Mouse (Mus musculus) megakaryocyte-erythroid progenitor cell, adult 5-6 weeks (primary cell): ENCODE measurements at regions not wholly inside any gene's neighbourhood (a gene's known extent, or its start where the extent isn't known, plus 50 kb on each side); places are given as distances from the start of the nearest gene placed in this dataset.

Source experiments
- ATAC-seq: replicated peaks from 2 replicates; pipeline ENCODE4 v1.8.0; 2016; ENCODE audit warnings: mild to moderate bottlenecking, inconsistent platforms; ENCODE audit not compliant: severe bottlenecking, poor library complexity, low FRiP score, low TSS enrichment

DNA sequence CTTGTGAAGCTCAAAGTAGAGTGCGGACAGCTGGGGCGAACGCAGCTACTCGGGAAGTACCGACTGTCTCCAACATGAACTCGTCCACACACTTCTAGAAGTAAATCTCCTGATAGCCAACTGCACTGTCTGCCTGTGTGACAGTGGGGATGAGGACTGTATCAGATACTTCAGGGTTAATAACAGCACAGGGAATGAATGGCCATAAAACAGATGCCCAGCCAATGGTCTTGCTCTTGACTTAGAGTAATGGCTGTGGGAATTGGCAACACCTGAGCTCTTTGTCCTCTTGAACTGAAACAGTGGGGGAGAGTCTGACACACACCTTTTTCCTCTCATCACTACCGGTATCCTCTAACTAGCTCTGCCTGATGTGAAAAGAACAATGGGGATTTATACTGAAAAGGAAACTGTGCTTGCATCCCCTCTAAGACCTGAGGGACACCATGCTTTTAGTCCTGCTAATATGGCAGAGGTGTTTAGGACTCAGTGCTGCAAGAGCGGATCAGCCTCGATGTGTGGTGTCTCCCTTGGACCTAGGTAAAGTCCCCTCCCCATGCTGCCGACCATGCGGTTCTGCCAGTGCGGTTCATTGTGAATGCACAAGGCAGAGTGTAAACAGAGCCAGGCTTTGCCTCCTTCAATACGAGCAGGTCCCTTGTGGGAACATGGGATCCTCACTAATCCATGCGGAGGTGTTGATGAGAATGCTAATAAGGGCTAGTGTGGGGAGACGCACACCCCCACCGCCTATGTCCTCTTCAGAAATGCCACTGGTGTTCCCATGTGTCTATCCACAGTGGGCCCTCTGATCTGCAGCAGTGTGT is 355.5 kb downstream of the Eipr1 start:
- no peak for ATAC-seq

DNA sequence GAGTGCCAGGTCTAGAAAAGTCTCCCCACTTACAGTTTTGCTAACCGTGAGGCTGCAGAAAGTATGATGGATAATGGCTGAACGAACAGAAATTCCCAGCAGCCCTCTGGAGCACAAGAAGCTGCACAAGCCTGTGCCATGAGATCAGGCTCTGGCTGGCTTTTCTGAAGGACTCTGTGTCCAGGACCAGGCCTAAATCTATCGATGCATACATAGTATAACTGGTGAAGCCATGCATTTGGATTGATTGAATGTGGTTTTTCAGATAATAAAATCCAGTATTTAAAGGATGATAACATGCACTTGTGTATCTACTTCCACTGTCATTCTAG is 356.1 kb downstream of the Eipr1 start:
- ATAC-seq: no peak

GRCm38 (mm10) chr12:29118336-29118735 is 366.7 kb downstream of the Eipr1 start:
- no peak for ATAC-seq

- no peak for ATAC-seq
These were observed 369.6 kb downstream of the Eipr1 start for GRCm38 (mm10) chr12:29121159-29121558.

DNA sequence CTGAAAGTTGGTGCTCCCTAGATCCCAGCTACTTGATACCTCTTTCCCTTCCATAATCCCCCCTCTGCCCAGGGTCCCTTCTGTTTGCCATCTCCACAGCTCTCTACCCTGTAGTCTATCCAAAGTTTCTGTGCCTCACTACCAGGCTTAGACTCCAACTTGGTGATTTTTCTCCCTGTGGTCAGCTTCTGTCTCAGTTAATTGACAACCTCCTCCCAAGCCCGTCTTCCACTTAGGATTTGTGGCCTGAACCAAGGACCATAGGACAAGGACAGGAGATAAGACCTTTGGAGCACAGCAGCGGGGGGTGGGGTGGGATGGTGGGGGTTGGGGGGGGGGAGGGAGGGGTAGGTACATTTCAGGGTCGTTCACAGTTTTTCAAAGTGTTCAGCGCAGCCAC is 371.3 kb downstream of the Eipr1 start:
- ATAC-seq: no peak

DNA sequence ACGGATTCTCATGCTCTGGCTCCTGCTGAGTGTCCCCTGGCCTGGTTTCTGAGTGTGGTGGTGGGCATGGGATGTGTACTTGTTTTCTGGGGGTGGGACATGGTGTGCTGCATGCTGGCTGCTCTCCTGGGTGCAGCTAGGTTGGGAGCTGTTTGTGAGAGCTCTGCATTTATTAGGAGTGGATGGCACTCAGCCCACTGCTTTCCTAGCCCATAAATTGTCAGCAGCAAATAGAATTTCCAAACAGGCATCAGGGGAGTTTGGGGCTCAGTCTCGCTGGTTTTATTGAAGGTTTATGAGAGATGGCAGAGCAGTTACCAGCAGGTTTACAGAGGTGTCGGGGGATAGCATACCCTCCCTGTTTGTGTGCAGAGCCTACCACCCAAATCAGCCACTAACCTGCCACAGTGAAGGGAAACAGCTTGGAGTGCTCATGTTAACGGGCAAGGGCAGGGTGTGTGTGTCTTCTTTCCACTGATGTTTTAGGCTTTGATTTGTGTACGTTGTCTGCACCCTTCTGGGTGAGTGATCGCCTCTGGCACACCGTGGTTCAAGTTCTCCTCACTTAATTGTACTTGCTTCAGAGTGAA is 372.6 kb downstream of the Eipr1 start:
- ATAC-seq: no peak

- ATAC-seq: no peak
These were observed 377.2 kb downstream of the Eipr1 start for GRCm38 (mm10) chr12:29128844-29129243.

DNA sequence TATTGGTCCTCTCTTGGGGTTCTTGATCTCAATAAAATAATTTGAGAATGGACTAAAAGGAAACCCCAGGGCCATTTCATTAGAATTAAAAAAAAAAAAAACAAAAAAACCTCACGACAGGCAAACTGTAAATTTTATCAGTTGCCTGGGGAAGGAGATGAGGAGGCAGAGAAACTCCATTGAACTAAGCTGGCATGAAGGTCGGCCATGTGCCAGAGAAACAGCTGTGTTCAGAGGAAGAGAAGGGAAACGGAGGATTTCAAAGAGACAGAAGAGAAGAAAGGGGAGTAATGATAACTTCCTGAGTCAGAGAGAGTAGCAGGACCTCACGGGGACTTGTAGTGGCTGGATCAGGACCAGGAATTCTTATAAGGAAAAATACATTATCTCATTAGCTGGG is 377.7 kb downstream of the Eipr1 start:
- ATAC-seq: no peak

DNA sequence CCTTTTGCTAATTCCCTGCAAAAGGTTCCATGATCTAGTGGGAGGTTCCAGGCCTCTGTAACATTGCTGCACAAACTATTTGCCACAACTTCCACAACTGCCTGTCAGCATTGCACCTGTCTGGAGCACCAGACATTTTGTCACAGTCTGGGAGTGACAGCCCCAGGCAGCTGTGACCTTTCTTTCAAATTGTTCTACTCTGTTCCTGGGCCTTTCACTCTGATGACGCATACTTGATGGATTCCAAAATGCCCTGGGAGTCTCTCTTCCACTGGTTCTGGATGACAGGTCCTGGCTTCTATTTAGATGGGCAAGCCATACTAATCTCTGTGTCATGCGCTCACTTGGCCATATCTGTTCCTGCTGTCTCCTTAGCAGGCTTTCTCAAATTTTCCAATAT is 382.7 kb downstream of the Eipr1 start:
- ATAC-seq: no peak

DNA sequence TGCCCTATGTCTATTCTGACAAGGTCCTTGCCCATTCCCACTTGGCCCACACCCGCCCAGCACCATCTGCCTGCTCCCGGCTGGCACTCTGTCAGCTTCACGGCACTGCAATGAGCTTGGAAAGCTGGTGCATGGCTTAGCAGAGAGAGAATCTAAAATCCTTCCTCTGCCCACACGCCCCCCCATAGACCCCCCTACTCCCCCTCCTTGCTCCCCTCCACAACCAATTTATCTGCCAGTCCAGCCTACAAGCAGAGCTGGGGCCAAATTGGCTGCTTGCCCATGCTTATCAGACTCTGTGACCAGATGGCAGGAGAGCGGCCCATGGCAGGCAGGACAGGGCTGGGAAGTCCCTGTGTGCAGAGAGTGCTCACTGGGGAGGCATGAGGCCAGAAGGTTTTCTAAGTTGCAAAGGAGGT is 385.3 kb downstream of the Eipr1 start:
- ATAC-seq: no peak

DNA sequence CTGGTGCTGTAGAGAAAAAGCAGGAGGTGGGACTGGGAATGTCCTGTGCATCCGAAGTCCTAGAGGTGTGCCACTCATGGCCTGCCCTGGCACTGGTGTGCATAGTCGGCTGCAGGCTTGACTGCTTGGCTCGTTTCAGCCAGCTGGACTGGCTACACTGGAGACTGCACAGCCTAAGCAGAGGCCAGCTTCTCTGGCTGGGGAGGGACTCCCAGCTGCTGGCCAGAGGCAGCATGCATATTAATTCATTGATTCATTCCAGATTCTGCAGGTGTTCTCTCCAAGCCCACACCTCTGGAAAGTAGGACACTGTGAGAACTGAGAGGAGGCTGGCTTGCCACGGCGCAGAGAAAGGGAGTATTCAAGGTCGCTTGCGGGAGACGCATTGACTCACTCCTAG is 385.9 kb downstream of the Eipr1 start:
- ATAC-seq: no peak

DNA sequence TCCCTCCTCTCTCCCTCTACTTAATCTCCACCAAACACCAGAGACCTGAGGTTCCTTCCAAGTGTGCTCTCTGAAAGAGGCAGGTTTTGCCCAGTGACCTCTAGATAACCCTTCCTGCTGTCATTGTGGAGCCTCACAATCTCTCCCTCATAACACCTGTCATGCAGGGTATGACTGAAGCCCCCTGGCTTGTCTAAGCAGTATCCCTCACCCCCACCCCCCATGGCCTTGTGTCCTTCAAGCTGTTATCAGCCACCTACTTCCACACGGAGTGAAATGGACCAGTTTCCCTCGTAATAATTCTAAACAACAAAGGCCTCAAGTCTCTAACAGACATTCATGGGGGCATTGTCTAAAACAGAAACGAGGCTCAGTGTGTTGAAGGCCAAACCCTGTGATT is 387.6 kb upstream of the Myt1l start:
- no peak for ATAC-seq

- no peak for ATAC-seq
These were observed 387.1 kb upstream of the Myt1l start for GRCm38 (mm10) chr12:29141132-29141531.

DNA sequence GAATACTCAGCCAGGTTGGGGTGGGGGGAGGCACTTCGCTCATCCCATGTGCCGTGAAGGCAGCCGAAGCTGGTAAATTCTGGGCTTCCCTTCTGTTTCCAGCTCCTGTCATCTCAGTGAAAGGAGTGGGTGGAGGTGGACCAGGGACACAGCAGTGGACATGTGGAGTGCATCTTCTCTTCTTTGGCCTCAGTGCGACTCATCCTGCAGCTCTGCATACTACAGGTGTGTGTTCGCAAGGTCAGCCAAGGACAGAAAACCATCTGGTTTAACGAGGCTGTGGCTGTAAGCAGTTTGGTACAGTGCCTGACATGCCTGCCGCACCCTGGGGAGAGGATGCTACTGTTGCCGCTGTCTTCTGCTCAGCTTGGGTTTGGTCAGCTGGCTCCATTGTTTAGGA is 386.3 kb upstream of the Myt1l start:
- no peak for ATAC-seq

DNA sequence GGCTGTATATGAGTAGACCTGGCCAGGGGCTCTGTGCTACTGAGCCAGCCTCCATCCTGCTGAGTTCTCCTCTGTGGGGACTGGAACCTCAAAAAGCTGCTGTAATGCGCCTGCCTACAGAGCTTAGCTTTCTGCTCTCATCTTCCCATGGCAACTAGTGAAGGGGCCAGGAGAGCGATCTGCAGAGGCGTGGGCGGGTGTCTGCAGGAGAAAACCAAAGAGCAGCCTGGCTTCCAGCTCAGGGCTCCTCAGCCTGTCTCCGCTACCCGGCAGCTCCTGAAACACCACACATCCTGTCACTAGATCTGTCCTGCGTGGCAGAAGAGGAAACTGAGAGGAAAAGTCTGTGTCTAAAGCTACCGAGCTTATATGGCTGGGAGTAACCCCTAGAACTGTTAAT is 384.9 kb upstream of the Myt1l start:
- ATAC-seq: no peak

DNA sequence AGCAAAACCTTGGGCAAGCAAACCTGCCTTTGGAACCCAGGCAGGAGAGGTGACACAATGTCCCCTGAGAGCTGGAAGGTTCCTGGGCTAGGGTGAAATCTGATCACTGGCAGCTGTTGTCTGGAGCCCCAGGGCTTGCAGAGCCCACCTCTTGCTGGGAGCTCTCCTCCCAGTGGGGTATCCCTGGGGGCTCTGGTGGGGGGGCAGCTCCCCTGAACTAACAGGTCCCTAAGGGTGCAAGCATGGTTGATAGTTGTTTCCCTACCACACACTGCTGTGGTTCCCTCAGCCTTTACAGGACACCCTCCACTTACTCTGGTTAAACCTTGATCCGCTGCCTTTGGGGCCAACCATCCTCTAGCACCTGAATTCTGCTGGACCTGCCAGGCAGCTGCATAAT is 367.3 kb upstream of the Myt1l start:
- no peak for ATAC-seq

DNA sequence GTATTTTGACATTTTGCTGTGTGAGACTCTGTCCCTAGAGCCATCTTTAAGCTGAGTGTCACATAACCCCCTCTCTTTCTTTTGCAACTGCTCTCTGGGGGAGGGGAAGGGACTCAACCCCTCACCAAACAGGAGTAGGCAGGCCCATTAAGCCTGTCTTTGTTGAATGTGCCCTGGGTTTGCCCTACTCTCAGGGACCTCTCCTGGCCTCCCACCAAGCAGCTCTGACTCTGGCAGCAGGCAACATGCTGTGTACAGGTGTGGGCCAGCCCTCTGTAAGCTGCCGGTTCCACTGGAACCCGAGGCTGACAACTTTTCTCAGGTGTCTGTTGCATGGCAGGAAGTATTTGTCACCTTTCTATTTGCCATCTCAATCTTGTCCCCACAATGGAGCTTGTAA is 366.6 kb upstream of the Myt1l start:
- no peak for ATAC-seq

GRCm38 (mm10) chr12:29164701-29165100 is 363.5 kb upstream of the Myt1l start:
- no peak for ATAC-seq

- no peak for ATAC-seq
These were observed 361.9 kb upstream of the Myt1l start for GRCm38 (mm10) chr12:29166316-29166715.

DNA sequence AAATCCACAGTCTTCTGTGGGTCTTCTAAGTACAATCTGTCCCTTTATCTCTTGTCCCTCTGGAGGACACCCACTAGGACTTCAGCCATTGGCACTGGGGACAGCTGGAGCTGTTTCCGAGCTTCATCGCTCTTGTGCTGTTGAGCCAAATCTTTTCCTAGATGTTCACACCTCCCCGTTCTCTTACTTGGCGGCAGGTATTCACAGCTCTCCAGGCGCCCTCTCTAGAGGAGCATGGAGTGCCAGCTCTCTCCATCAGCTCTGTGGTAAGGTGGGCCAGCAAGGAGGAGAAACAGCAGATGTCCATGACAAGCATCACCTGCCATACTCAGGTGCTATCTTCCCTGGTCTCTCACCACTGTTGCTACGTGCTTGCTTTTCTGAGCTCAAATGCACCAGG is 360.3 kb upstream of the Myt1l start:
- ATAC-seq: no peak

DNA sequence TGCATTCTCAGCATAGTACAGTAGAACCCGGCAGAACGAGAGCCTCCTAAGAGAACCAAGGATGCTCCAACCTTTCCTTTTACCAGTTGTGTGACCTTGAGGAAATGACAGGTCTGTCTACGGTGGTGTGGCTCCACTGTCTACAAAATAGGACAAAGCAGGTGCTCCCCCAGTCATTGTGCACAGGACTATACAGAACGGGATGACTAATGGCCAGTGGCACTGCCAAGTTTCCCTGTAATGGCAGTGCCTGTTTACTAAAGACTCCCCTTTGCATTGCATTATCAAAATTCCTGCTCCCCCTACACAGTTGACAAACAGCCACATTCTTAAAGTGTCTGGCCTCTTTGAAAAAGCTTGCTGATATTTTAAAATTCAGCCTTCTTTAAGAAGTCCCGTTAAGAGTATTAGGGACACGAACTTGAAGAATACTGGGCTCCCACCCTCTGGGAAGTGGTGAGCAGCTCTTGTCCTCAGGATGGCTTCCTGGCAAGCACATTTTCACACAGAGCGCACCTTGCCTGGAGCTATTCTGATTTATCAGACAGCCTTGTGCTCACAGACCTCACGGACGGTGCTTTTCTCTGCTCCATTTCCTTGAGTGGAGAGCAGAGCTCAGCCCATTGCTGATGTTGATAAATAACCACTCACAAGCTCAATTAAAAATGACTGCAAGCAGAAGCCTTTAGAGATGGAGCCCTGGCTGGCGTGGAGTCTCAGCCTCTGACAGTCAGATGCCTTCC is 352.3 kb upstream of the Myt1l start:
- no peak for ATAC-seq
